Comparison of ENCODE assay signal across 10 mouse cellular contexts in the genomic region with DNA sequence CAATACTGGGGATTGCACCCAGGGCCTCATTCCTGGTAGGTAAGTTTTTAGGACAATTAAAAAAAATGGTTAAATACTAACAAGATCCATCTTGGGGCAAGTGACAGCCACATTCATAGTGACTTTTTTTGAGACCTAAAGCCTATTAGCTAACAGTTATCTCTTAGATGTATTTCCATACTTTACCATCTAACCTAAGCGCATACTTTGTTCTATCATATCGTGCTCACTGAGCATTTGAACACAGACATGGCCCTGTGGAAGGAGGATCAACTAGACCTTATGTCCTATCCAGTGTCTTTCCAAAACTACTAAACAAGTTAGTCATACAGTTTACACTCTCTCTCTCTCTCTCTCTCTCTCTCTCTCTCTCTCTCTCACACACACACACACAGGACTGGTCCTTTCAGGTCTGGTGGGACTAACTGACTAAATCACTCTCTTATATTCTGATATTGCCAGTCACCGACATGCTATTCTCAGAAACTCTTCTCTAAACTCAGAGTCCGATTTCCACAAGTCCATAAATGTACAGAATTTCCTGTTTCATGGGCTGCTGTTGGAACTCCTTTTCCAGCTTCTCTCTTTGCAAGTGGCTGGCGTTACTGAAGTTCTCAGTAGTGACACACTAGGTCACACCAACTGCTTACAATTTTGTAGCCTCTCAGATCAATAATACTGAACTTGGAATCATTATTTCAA. TPM values are rescaled to one million over a fixed set of nuclear protein-coding genes. Genes with fewer than 3 reads are reported as not detected.
DNase-seq lines count a peak whose midpoint lies in the region; ATAC-seq lines count a peak whose summit lies in the region.
"Had no signal": no experiment of that assay in that cellular context is flagged by ENCODE, and none has a peak within 500 bp of the region (broad histone marks: within the 10 kb centered on the region; RNA-seq: fewer than 3 reads in every experiment).

No protein-coding gene starts in this region.

- H3K9ac ChIP-seq in heart, embryonic 12.5 days: peak overlapping the region; percentile 23; the same call in 1 of the 2 replicates
- H3K9ac ChIP-seq in embryonic facial prominence, embryonic 14.5 days (ENCODE audit: low read depth, low read length): peak overlapping the region; percentile 72
- H3K9ac ChIP-seq in limb, embryonic 13.5 days: peak overlapping the region; percentile 66

- no peaks in the 10 kb centered on the region for H3K36me3 ChIP-seq in heart, embryonic 12.5 days
- no peaks in the 10 kb centered on the region for H3K36me3 ChIP-seq in embryonic facial prominence, embryonic 14.5 days (ENCODE audit: control insufficient read depth, insufficient read depth, low read length)
- H3K36me3 ChIP-seq in limb, embryonic 13.5 days: no peaks in the 10 kb centered on the region
- H3K36me3 ChIP-seq: G1E had no signal

- DNase-seq in heart, adult 8-10 months (ENCODE audit: low spot score): no peak
- DNase-seq in 416B (ENCODE audit: low read depth): peak; percentile 82
- DNase-seq in embryonic facial prominence, embryonic 14.5 days (ENCODE audit: low spot score): no peak
- DNase-seq in layer of hippocampus, postnatal 25 days (ENCODE audit: extremely low spot score in 1 of 2, low spot score in 1 of 2): no peak
- DNase-seq in cerebellum, adult 9-10 months: no peak
- DNase-seq in retina, postnatal 1 day: no peak
- DNase-seq: cerebellum, adult 2 months had no signal

- H3K27ac ChIP-seq in heart, embryonic 12.5 days (ENCODE audit: poor library complexity, severe bottlenecking): no peak overlapping the region
- peak overlapping the region; percentile 83 for H3K27ac ChIP-seq in embryonic facial prominence, embryonic 14.5 days (replicated peaks; ENCODE audit: low read depth, low read length)
- H3K27ac ChIP-seq in limb, embryonic 13.5 days: peak overlapping the region; percentile 87

- ATAC-seq in heart, embryonic 12.5 days (ENCODE audit: insufficient number of reproducible peaks, low FRiP score): no peak
- no peak for ATAC-seq in embryonic facial prominence, embryonic 14.5 days (ENCODE audit: low read depth)
- no peak for ATAC-seq in limb, embryonic 13.5 days (ENCODE audit: low FRiP score, low read depth)

- WGBS in heart, embryonic 12.5 days: 54% methylated on average over 5 of the region's 5 CpGs
- 47% methylated on average over 5 of the region's 5 CpGs for WGBS in embryonic facial prominence, embryonic 14.5 days
- WGBS in limb, embryonic 13.5 days: 43% methylated on average over 5 of the region's 5 CpGs

- H3K27me3 ChIP-seq in heart, embryonic 12.5 days (replicated peaks): no peaks in the 10 kb centered on the region
- H3K27me3 ChIP-seq in embryonic facial prominence, embryonic 14.5 days (replicated peaks; ENCODE audit: control insufficient read depth, insufficient read depth, low read length): no peaks in the 10 kb centered on the region
- no peaks in the 10 kb centered on the region for H3K27me3 ChIP-seq in limb, embryonic 13.5 days

- no peaks in the 10 kb centered on the region for H3K9me3 ChIP-seq in heart, embryonic 12.5 days (replicated peaks)
- no peaks in the 10 kb centered on the region for H3K9me3 ChIP-seq in embryonic facial prominence, embryonic 14.5 days (ENCODE audit: control insufficient read depth, low read length)
- H3K9me3 ChIP-seq in limb, embryonic 13.5 days: no peaks in the 10 kb centered on the region
- H3K9me3 ChIP-seq: G1E had no signal

- H3K4me2 ChIP-seq in heart, embryonic 12.5 days: peak overlapping the region; percentile 70
- H3K4me2 ChIP-seq in embryonic facial prominence, embryonic 14.5 days (ENCODE audit: low read depth, low read length): peak overlapping the region; percentile 64
- peak overlapping the region; percentile 79 for H3K4me2 ChIP-seq in limb, embryonic 13.5 days (replicated peaks)

- H3K4me3 ChIP-seq in heart, embryonic 12.5 days: peak overlapping the region; percentile 48
- peak overlapping the region; percentile 41 for H3K4me3 ChIP-seq in embryonic facial prominence, embryonic 14.5 days (ENCODE audit: low read depth, low read length)
- peak overlapping the region; percentile 46 for H3K4me3 ChIP-seq in limb, embryonic 13.5 days

- H3K4me1 ChIP-seq in heart, embryonic 12.5 days (replicated peaks): peaks cover 18% of the 10 kb centered on the region
- peaks cover 10% of the 10 kb centered on the region; the same call in 1 of the 2 replicates for H3K4me1 ChIP-seq in embryonic facial prominence, embryonic 14.5 days (ENCODE audit: control insufficient read depth, insufficient read depth, low read length)
- peaks cover 21% of the 10 kb centered on the region for H3K4me1 ChIP-seq in limb, embryonic 13.5 days

RNA-seq across cellular contexts. Expression of a gene that starts 1.5 kb away (rescaled TPM):
- 3.7 and 5.0 TPM in 2 replicates for polyA plus RNA-seq in heart, embryonic 12.5 days (2016; fragmentation: Nextera tagmentation; extraction: Ambion mirVana)
- total RNA-seq in heart, adult 8-10 months (2022): 10 to 100 TPM in 2 of 4 experiments, 1 to 10 TPM in 2; 1.7 to 11.1 (median 9.1) TPM
- polyA plus RNA-seq in embryonic facial prominence, embryonic 14.5 days (2014; fragmentation: Nextera tagmentation; extraction: Ambion mirVana): 13.1 TPM in 1 of 2 replicates, not detected in the other
- 8.8 and 11.8 TPM in 2 replicates for polyA plus RNA-seq in limb, embryonic 13.5 days (2015; fragmentation: Nextera tagmentation; extraction: Ambion mirVana)
- 10 to 100 TPM; 22.3 to 38.6 TPM for total RNA-seq in layer of hippocampus, postnatal 25 days (2021)
- polyA plus RNA-seq: cerebellum, adult 2 months had no signal

RNA-seq across cellular contexts. Expression of a gene that starts 1.8 kb away (rescaled TPM):
- 2.3 and 3.6 TPM in 2 replicates for polyA plus RNA-seq in heart, embryonic 12.5 days (2016; fragmentation: Nextera tagmentation; extraction: Ambion mirVana)
- 10 to 100 TPM in 1 of 4 experiments, 1 to 10 TPM in 3; 4.6 to 13.2 (median 8.3) TPM for total RNA-seq in heart, adult 8-10 months (2022)
- 3.9 and 6.6 TPM in 2 replicates for polyA plus RNA-seq in embryonic facial prominence, embryonic 14.5 days (2014; fragmentation: Nextera tagmentation; extraction: Ambion mirVana)
- 14.4 and 16.2 TPM in 2 replicates for polyA plus RNA-seq in limb, embryonic 13.5 days (2015; fragmentation: Nextera tagmentation; extraction: Ambion mirVana)
- 10 to 100 TPM; 15.7 to 30.9 TPM for total RNA-seq in layer of hippocampus, postnatal 25 days (2021)

RNA-seq across cellular contexts. Expression of a gene that starts 7.3 kb away (rescaled TPM):
- 10.4 and 12.2 TPM in 2 replicates for polyA plus RNA-seq in heart, embryonic 12.5 days (2016; fragmentation: Nextera tagmentation; extraction: Ambion mirVana)
- 10 to 100 TPM; 11.6 to 17.7 (median 15.2) TPM for total RNA-seq in heart, adult 8-10 months (2022)
- 11.8 and 13.3 TPM in 2 replicates for polyA plus RNA-seq in embryonic facial prominence, embryonic 14.5 days (2014; fragmentation: Nextera tagmentation; extraction: Ambion mirVana)
- 25.3 and 27.8 TPM in 2 replicates for polyA plus RNA-seq in limb, embryonic 13.5 days (2015; fragmentation: Nextera tagmentation; extraction: Ambion mirVana)
- 10 to 100 TPM; 64.2 to 71.4 TPM for total RNA-seq in layer of hippocampus, postnatal 25 days (2021)

RNA-seq across cellular contexts. Expression of a gene that starts 8.9 kb away (rescaled TPM):
- 11.6 and 14.5 TPM in 2 replicates for polyA plus RNA-seq in heart, embryonic 12.5 days (2016; fragmentation: Nextera tagmentation; extraction: Ambion mirVana)
- total RNA-seq in heart, adult 8-10 months (2022): 10 to 100 TPM in 1 of 4 experiments, 1 to 10 TPM in 3; 2.7 to 12.6 (median 6.6) TPM
- polyA plus RNA-seq in embryonic facial prominence, embryonic 14.5 days (2014; fragmentation: Nextera tagmentation; extraction: Ambion mirVana): 24.9 and 28.8 TPM in 2 replicates
- polyA plus RNA-seq in limb, embryonic 13.5 days (2015; fragmentation: Nextera tagmentation; extraction: Ambion mirVana): 75.9 and 76.5 TPM in 2 replicates
- total RNA-seq in layer of hippocampus, postnatal 25 days (2021): 10 to 100 TPM in 1 of 2 experiments, 1 to 10 TPM in 1; 7.1 to 18.2 TPM

RNA-seq across cellular contexts. Expression of a gene that starts 9.1 kb away (rescaled TPM):
- polyA plus RNA-seq in heart, embryonic 12.5 days (2016; fragmentation: Nextera tagmentation; extraction: Ambion mirVana): 3.4 and 6.2 TPM in 2 replicates
- 1 to 10 TPM; 1.4 to 7.1 (median 2.5) TPM for total RNA-seq in heart, adult 8-10 months (2022)
- 3.4 and 7.4 TPM in 2 replicates for polyA plus RNA-seq in embryonic facial prominence, embryonic 14.5 days (2014; fragmentation: Nextera tagmentation; extraction: Ambion mirVana)
- 17.9 TPM in 2 replicates for polyA plus RNA-seq in limb, embryonic 13.5 days (2015; fragmentation: Nextera tagmentation; extraction: Ambion mirVana)
- 10 to 100 TPM; 15.1 to 18.5 TPM for total RNA-seq in layer of hippocampus, postnatal 25 days (2021)
